Mouse (Mus musculus): ENCODE measurements around the gene Slc15a4.

The Slc15a4 gene

DNA sequence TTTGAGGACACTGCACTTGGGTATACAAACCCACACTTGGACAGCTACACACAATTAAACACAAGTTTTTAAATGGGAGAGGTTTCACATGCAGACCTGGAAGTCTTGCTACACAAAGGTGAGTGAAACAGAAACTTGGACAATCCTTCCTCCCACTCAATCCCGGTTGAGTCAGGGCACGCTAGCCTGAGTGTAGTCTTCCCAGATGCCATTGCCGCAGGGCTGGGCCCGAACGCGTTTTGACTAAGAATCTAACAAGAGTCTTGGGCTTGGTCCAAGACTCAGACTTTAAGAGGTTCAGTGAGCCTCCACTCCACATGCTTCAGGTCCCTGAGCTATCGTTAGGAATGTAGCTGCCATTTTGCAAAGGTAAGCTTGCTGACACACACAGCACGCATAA, 12.3 kb downstream of the Slc15a4 start:
- DNase-seq (ENCODE audit: low read depth), result no peak

DNA sequence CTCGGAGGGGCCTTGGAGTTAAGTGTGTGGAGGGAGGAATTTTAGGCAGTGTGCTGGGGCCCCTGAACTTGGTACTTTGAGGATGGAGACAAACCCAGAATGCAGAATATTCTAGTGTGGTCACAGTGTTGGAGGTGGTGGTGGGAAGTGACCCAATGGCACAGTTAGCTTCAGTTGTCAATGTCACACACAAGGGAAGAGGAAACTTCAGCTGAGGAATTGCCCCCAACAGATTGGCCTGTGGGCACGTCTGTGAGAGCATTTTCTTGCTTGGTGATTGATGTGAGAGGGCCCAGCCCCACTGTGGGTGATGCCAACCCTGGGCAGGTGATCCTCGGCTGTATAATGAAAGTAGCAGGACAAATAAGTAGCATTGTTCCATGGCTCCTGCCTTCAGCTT, 13.9 kb downstream of the Slc15a4 start:
- no peak for DNase-seq (ENCODE audit: low read depth)

DNA sequence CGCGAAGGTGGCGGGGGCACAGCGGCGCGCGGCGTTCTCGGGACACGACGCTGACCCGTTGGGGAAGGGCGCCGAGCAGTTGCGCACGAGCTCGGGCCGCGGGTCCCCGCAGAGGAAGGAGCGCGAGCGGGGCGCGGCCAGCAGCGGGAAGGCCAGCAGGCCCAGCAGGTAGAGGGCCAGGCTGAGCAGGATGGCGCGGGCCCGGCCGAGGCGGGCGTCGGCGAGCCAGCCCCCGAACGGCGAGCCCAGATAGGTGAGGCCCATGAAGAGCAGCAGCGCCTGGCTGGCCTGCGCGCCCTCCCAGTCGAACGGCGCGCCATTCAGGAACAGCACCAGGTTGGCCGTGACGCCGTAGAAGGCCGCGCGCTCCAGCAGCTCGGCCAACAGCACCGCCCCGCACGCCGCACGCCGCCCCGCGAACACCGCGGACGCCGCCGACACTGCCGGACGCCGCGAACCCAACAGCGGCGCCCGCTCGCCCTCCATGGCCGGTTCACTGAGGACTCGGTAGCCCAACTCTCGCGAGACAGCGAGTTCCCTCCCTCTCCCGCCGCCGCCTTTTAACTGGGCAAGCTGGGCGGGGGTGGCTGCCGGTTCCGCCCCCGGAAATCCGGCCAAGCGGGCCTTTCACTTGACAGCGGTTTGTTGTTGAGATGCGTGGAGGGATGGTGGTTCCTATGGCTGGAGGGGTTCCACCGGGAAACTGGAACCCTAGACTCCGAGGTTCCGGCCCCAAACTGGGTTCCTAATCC, 15.6 kb downstream of the Slc15a4 start:
- DNase-seq (ENCODE audit: low read depth), result peak; percentile 89

DNA sequence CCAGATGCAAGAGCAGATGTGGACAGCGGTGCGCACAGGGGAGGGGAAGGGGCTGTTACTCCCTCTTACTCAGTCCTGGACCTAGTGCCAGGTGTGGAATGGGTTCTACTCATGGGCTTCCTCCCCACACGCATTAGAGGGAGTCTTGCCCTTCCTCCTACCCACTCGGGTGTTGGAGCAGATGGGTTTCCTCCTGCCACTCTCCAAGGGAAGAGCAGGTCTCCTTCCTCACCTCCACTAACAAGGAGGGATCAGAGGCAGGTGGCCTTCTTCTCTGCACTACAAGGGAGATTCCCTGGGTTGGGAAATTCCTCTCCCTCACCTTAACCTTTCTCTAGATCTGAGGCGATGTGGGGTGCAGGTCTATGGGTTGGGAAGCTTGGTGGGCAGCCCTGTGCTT, 16.5 kb downstream of the Slc15a4 start:
- DNase-seq (ENCODE audit: low read depth), result no peak

DNA sequence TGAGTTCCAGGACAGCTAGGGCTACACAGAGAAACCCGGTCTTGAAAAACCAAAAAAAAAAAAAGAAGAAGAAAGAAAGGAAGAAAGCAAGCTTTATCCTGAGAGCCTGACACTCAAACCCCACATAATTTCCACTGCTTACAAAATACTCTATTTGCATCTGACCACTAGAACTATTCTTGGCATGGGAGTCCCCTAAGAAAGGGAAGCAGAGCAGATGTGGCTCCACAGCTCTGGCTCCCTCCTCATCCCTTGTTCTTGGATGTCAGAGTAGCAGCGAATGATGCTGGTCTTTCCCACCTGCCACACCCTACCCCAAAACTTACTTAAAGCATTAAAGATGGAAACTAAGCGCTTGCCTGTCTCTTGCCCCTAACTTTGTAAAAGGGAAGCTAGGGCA, 17.2 kb downstream of the Slc15a4 start:
- no peak for DNase-seq (ENCODE audit: low read depth)

DNA sequence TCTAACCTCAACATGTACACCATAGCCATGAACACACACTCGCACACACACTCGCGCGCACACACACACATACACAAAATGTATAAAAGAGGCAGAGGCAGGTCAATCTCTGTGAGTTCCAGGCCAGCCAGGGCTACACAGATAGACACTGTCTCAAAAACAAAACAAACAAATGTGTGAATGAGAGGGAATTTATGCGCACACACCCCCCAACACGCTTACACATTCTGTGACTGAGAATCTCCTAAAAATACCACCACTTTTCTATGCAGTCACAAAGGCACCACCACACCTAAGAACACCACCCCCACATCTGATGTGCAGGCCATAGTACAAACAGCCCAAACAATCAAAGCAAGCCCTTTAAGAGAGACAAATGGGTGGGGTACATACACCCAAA, 20.3 kb downstream of the Slc15a4 start:
- no peak for DNase-seq (ENCODE audit: low read depth)

DNA sequence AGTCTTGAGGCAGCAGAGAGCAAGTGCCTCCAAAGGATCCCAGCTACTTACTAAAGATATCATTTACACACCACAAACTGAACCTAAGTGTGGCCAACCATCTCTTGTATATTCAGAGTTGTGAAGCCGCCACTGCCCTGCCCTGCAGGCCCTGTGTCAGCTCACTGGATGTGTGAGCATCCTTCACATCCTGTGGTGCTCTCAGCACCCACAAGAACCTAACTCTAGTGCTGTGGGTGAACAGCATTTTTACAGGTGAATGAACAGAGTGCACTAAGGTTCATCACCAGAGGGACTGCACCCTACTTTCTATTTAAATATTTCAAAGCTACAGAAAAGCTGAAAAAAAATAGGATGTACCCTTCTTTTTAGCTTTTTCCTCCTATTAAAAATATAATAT, 20.8 kb downstream of the Slc15a4 start:
- no peak for DNase-seq (ENCODE audit: low read depth)

DNA sequence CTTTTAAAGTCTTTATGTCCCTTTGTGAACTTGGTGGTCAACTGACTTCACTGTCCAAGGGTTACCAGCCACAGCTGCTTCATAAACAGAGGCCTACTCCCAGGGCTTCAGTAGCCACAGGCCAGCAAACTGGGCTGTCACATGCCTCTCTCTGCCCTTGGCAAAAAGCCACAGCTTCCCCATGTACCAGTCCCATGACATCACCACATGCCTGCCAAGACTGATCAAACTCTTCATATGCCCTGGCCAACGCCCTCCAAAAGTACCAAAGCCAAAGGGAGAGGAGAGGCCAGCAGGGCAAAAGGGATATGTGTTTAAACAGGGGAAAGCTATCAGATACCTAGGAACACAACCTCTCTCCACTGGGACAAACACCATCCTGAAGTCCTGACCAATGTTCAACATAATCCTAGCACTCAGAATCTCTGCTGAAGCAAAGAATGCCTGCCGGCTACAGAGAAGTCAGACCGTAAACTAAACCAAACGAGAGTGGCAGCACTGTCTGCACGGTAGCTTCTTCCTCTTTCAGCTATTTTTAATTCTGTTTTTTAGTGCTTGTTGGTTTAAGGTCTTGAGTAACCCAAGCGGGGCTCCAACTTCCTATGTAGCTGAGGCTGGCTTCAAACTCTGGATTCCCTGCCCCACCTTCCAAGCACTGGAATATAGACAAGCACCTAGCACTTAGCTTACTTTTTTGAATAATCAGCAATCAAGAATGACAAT, 21.7 kb downstream of the Slc15a4 start:
- no peak for DNase-seq (ENCODE audit: low read depth)

DNA sequence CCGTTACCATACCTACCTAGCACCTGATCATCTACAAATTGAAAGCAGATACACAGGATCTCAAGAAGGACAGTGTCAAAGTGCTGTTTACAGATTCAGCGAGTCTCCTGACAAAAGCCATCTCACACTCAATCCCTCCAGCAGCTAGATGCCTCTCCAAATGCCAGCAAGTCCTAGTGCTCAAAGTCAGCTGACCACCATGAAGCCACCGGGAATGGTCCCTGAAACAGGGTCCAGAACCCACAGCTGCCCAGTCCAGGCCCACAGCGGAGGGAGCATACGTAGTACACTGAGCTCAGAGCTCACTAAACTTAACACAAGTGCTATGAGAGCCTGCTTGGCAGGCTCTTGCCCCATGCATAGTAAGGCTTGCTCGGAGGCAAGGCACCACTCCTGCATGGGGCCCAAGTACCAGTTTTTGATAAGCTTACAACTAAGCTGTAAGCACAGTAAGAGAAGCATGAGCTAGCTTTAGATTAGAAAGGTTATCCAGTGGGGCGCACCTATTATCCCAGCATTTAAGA, 23.4 kb downstream of the Slc15a4 start:
- no peak for DNase-seq (ENCODE audit: low read depth)

DNA sequence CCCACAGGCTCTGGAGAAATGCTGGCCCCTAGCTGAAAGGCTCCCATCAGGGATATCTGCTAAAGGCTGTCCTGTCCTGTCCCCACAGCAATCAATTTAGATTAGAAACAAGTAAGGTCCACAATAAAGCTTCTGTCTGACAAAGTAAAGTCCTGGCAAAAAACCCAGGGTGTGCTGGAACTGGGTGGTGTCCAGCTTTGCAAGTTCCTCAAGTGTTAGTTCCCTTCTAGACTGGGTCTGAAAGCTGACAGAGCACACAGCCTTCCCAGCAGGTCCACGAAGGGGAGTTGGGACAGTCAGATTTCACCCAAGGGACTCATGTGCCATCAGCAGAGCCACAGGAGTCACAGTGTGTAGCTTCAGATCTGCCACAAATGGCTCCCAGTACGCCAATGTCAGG, 25.2 kb downstream of the Slc15a4 start:
- no peak for DNase-seq (ENCODE audit: low read depth)

DNA sequence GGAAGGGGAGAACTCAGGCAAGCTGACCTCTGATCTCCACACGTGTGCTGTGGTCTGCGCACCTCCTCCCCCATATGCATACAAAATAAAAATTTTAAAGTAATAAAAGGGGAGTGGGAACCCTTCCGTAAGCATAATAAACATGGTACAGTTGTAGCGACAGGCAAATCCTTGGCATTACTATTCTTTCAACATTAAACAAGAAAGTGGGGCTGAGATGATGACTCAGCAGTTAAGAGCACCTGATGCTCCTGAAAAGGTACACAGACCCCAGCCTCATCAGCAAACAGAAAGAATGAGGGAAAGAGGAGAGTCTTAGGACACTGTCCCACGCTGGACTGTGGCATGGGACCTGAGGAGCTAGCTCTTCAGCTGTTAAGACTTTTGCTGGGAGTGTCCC, 29.7 kb downstream of the Slc15a4 start:
- DNase-seq (ENCODE audit: low read depth), result no peak

DNA sequence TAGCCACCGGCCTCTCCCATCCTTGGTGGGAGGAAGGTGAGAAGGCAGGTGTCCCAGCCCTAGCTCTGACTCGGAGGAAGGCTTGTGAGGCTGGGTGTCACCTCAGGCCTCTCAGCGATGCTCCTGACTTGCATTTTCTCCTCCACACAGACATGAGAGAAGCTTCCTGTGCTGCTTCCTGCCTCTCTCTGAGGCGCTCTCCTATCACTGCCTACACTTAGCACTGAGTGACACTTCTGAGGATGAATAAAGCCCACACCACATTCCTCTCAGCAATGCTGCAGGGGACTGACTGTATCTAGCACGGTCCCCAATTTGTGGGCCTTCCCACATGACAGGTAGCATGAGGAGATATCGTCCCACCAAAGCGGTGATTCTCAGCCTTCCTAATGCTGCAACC, 35.8 kb downstream of the Slc15a4 start:
- DNase-seq (ENCODE audit: low read depth), result no peak

DNA sequence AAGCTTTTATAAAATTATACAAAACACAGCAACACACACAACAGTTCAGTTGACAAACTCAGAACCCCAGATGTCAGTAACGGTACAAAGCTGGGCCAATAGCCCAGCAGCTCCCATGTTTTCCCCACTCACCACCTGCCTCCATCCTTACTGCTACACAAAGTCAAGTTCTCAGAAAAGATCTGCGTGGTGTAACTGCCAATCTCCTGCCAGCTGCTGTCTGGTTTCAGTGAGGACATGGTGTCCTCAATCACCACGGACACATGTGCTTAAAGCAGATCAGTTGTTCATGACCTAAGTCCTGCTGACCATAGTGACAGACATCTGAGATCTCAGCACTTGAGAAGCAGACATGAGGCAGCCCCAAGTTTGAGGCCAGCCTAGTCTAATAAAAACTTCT, 37.0 kb downstream of the Slc15a4 start:
- no peak for DNase-seq (ENCODE audit: low read depth)

DNA sequence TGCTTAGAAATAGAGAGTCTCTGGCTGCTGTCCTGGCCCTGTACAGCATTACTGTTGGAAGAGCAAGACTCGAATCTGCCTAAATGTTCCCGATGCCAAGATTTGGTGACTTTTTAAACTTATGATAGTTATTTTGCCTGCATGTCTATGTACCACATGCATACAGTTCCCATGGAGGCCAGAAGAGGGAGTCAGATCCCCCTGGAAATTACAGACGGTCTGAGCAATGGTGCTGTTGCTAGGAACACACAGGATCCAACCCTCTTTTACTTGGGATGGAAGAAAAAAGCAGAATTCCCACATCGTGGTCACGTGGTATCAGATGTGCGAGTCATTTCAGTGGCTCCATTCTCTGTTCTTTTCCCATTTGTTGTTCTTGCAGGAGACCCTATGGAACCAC, 39.8 kb downstream of the Slc15a4 start:
- no peak for DNase-seq (ENCODE audit: low read depth)

DNA sequence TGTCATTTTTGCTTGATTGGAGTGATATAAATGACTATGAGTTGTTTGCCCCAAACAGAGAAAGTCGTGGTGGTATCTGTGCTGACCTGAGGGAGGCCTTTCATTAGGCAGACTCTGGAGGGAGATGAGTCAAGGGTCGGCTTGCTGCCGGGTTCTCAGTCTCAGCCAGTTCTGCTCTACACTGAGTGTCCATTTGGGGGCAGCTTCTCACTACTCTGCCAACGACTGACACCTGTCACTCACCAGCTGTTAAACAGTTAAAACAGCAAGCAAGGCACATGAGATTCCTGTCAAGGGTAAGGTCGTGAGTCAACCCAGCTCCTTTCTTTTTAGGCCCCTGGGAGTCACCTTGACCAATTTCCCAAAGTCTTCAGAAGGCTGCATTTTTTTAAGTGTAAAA, 40.3 kb downstream of the Slc15a4 start:
- no peak for DNase-seq (ENCODE audit: low read depth)

DNA sequence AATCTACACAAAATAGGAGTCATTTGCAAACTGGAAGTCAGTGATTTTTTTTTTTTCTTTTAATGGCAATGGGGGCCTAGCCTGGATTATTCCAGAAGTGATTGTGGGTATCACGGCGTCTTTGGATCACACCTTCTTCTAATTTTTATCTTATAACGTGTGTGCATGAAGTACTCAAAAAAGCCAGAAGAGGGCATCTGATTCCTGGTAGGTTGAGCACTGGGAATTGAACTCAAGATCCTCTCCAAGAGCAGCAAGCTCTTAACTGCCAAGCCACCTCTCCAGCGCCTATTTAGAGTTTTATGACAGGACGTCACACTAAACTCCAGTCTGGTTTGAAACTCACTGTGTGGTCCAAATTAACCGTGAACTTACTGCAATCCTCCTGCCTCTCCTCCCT, 44.8 kb downstream of the Slc15a4 start:
- DNase-seq (ENCODE audit: low read depth), result no peak

DNA sequence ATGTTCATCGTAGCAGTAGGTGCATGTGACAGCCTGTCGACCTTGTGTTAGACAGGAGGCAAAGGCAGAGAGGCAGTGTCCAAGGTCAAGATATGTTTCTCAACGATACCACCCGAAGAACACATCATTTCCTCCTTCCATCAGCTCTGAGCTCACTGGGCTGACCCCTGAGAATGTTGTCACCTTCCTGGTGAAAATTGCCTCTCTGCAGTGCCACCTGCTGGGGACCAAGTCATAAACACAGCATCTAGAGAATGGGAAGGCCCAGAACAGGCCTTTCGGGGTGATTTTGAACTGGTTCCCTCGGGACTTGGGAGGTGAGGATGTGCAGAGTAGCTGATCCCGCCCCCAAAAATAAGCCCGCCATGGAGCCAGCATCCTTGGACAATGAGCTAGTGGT, 49.0 kb downstream of the Slc15a4 start:
- DNase-seq (ENCODE audit: low read depth), result no peak

DNA sequence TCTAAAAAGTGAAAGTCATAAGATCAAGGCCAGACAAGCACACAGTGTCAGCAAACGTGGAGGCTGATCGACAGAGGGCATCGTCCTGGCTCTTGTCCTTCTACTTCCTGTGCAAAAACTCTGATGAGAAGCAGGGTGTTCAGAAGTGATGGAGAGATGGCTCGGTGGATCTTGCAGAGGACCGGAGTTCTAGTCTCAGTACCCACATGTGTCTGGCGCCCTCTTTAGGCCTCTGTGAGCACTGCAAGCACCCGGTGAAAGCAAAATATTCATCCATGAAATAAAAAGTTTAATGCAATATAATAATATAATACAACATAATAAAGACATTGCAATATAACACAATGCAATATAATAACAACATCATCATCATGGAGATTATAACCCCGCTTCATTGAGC, 55.3 kb downstream of the Slc15a4 start:
- DNase-seq (ENCODE audit: low read depth), result no peak

DNA sequence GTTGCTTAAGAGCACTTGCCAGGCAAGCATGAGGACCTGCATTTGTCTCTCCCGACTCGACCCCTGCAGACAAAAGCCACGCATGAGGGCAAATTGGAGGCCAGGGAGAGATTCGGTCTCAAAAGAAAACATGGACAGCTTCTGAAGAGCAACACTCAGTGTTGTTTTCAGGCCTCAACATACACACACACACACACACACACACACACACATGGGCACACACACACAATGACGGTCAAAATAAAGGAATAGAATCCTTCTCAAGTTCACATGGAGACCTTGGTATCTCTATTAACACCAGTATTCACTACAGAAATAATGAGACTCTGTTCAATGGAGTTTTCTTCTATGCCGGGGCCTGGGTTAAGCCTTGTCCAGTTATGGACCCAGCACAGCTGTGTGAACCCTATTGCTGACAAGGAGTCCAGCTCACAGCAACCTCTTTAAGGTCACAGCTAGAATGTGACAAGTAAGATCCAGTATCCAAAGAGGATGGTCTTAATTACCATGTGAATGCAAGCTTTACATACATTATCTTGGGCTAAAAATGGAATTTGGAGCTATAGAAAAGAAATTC, 65.4 kb downstream of the Slc15a4 start:
- DNase-seq (ENCODE audit: low read depth), result no peak

DNA sequence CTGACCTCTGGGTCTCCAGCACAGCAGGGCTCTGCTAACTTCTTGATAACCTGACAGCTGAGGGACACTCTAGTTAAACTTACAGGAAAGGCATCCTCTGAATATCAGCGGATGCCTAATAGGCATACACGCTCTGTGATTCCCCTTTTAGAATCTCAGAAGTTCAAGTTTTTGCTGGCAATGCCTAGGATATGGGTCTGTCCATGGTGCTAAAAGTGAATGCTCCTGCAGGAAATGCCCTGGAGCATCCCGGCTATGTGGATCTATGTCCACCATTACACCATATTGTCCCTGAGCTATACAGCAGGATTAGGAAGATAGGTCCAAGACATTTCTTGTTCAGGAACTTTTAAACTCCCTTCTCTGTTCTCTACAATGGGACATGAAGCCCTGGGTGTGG, 71.6 kb downstream of the Slc15a4 start:
- no peak for DNase-seq (ENCODE audit: low read depth)

DNA sequence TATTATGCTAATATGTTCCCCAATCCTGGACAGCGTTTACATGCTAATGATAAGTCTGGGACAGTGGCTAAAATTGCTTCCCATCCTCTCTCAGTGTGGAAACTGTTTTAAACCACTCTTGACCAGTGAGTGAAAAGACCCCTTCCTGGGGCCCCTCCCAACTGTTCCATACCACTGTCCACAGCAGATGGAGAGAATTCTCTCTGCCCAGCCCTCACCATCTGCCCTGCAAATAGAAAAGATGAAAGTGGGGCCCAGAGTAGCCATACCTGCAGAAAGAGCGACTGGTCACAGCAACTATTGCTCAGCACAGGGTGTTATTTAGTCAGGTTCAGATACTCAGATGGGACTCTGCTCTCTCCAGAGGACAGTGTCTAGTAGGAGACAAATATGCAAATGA, 84.6 kb downstream of the Slc15a4 start:
- no peak for DNase-seq (ENCODE audit: low read depth)

DNA sequence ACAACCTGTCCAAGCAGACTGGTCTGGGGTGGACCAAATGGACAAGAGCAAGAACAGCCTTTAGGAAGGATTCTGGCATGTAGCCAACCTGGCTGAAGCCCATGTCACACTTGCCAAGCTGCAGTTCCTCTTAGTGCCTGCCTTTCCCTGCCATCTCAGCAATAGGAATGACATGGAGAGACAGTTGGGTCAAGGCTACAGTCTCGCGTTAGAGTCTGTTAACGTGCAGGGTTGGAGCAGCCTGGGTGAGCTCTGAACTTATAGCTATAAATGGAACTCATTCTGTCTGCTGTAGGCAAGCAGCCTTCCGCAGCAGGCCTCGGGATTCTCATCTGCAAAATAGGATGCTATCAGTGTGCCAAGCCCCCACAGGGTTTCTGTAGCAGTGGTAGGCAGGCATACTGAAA, 86.1 kb downstream of the Slc15a4 start:
- DNase-seq (ENCODE audit: low read depth), result no peak
